Mouse (Mus musculus) embryonic facial prominence, embryonic 15.5 days (tissue): ENCODE results near the gene Aoc2. TPM values are rescaled to one million over a fixed set of nuclear protein-coding genes. Genes with fewer than 3 reads are reported as not detected.
A peak's percentile ranks its signal among the peaks of the same experiment; 100 is the strongest.

ENCODE experiments used
- ATAC-seq: fragments of 200-750 bp; cut with Nextera tagmentation; 2 replicates; pipeline ENCODE4 v1.8.0; 2017; ENCODE audit warnings: low read depth, moderate TSS enrichment; ENCODE audit not compliant: insufficient number of reproducible peaks, low FRiP score, low TSS enrichment
- H3K27ac ChIP-seq: fragments of 300-500 bp; sonication (generic); replicated peaks from 2 replicates; pipeline ENCODE4 v1.5.1; 2015; ENCODE audit warnings: mild to moderate bottlenecking, inconsistent platforms
- H3K27me3 ChIP-seq: fragments of 300-500 bp; sonication (generic); 2 replicates; pipeline ENCODE4 v1.6.1; 2015; ENCODE audit warnings: inconsistent platforms
- H3K36me3 ChIP-seq: fragments of 300-500 bp; sonication (generic); 2 replicates; pipeline ENCODE4 v1.6.1; 2015; ENCODE audit warnings: mild to moderate bottlenecking, inconsistent platforms
- H3K4me1 ChIP-seq: fragments of 300-500 bp; sonication (generic); 2 replicates; pipeline ENCODE4 v1.6.1; 2015; ENCODE audit warnings: inconsistent platforms
- H3K4me2 ChIP-seq: fragments of 300-500 bp; sonication (generic); replicated peaks from 2 replicates; pipeline ENCODE4 v1.6.1; 2015; ENCODE audit warnings: mild to moderate bottlenecking, inconsistent platforms
- H3K4me3 ChIP-seq: fragments of 300-500 bp; sonication (generic); replicated peaks from 2 replicates; pipeline ENCODE4 v1.5.1; 2015; ENCODE audit warnings: mild to moderate bottlenecking, inconsistent platforms
- H3K9ac ChIP-seq: fragments of 300-500 bp; sonication (generic); 2 replicates; pipeline ENCODE4 v1.6.1; 2015; ENCODE audit warnings: inconsistent platforms
- H3K9me3 ChIP-seq: fragments of 300-500 bp; sonication (generic); replicated peaks from 2 replicates; pipeline ENCODE4 v1.6.1; 2016; ENCODE audit warnings: inconsistent platforms
- WGBS: fragments of 180-500 bp; shearing (Covaris S2); methylation state at CpG from one replicate; pipeline ENCODE4 v1.1.7; 2015; 5-methylcytosine and 5-hydroxymethylcytosine counted together
- polyA plus RNA-seq: library from polyadenylated mRNA; unstranded; fragments of >200 nt; fragmentation: Nextera tagmentation; extraction: Ambion mirVana; gene quantifications from 2 replicates; pipeline ENCODE4 v1.2.1, GENCODE M21; 2015

Gene Aoc2
- polyA plus RNA-seq, 1 experiment from 2014 or later = 1.6 TPM

DNA sequence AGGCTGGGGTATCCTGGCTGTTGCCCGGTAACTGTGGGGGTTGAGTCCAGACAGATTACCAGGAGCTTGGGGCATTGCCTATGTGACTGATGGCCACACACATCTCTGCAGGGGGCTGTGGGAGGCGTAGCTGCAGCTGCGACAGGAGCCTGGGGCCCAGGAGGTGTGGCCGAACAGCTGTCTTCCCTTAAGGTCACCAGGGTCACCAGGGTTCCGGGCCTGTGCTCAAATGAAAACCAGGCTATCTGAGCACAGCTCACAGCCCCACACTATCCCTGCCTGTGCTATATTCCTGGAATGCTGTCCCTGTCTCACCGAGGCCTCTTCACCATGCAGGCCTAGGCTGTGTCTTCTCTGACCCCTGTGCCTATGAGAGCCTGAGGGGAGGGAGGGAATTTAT is 9.7 kb downstream of the Aoc2 start:
- no peak overlapping the region for H3K9ac ChIP-seq
- peaks cover 25% of the 10 kb centered on the region for H3K4me1 ChIP-seq
- WGBS = 14% methylated on average over 6 of the region's 6 CpGs

DNA sequence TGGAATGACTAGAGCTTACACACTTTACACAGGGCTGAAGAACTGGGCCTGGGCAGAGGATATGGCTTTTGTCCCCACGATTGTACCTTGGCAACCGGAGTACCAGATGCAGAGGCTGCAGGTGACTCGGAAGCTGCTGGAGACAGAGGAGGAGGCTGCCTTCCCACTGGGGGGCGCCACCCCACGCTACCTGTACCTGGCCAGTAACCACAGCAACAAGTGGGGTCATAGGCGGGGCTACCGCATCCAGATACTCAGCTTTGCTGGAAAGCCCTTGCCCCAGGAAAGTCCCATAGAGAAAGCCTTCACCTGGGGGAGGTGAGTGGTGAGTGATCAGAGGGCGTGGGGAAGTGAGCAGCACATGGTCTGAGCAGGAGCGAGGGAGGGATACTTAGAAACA is 10.8 kb downstream of the Aoc2 start:
- no peak overlapping the region for H3K4me3 ChIP-seq
- H3K27me3 ChIP-seq = no peaks in the 10 kb centered on the region
- no peak overlapping the region for H3K27ac ChIP-seq
- H3K9ac ChIP-seq = no peak overlapping the region
- H3K9me3 ChIP-seq = no peaks in the 10 kb centered on the region
- 81% methylated on average over 9 of the region's 9 CpGs for WGBS
- no peaks in the 10 kb centered on the region for H3K36me3 ChIP-seq
- no peak for ATAC-seq
- peaks cover 22% of the 10 kb centered on the region for H3K4me1 ChIP-seq
- no peak overlapping the region for H3K4me2 ChIP-seq

More for the DNA sequence above, 9.7 kb downstream of the Aoc2 start:
- no peak for ATAC-seq
- H3K27me3 ChIP-seq = no peaks in the 10 kb centered on the region
- H3K4me2 ChIP-seq = no peak overlapping the region
- no peak overlapping the region for H3K27ac ChIP-seq
- no peaks in the 10 kb centered on the region for H3K36me3 ChIP-seq
- H3K4me3 ChIP-seq = no peak overlapping the region
- no peaks in the 10 kb centered on the region for H3K9me3 ChIP-seq

GRCm38 (mm10) chr11:101338123-101338760 is 13.4 kb downstream of the Aoc2 start:
- H3K9ac ChIP-seq = peak overlapping the region; percentile 15; the same call in 1 of the 2 replicates
- H3K4me3 ChIP-seq = peak overlapping the region; percentile 25
- WGBS = under 1% methylated on average over 9 of the region's 9 CpGs
- peak; percentile 52; the same call in 1 of the 2 replicates for ATAC-seq
- no peaks in the 10 kb centered on the region for H3K36me3 ChIP-seq
- H3K4me2 ChIP-seq = peak overlapping the region; percentile 43
- H3K4me1 ChIP-seq = peaks cover 19% of the 10 kb centered on the region
- 0 out of 2 replicates have a peak overlapping the region, but pooled peaks have one; percentile 53 for H3K27ac ChIP-seq
- H3K9me3 ChIP-seq = no peaks in the 10 kb centered on the region
- H3K27me3 ChIP-seq = no peaks in the 10 kb centered on the region

DNA sequence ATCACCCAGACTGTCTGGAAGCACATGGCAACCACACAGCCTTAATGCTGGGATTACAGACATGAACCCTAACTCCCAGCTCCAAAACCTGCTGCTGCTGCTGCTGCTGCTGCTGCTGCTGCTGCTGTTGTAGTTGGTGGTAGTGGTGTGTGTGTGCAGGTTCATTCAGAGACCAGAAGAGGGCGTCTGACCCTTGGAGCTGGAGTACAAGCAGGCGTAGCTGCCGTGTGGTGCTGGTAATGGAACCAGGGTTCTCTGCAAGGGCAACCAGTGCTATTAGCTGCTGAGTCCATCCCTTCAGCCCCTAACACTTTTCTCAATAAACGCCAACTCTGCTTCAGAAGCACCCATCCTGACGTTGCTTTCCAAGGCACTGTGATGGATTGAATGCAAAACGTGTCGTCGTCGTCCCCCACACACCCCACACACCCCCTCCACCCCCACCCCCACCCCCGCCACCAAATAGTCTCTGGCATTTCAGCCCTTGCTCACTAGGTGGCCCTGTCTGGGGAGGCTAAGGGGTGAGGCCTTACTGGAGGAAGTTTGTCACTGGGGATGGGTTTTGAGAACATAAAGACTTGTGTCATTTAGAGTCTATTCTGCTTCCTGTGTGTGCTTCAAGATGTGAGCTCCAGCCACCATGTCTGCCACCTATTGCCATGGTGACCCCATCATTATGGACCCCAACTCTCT is 22.4 kb downstream of the Aoc2 start:
- no peak overlapping the region for H3K4me2 ChIP-seq
- no peak overlapping the region for H3K4me3 ChIP-seq
- H3K9me3 ChIP-seq = no peaks in the 10 kb centered on the region
- H3K27me3 ChIP-seq = no peaks in the 10 kb centered on the region
- no peak overlapping the region for H3K9ac ChIP-seq
- H3K27ac ChIP-seq = no peak overlapping the region
- H3K4me1 ChIP-seq = 0 out of 2 replicates have a peak, but pooled peaks cover 3% of the 10 kb centered on the region
- no peak for ATAC-seq
- H3K36me3 ChIP-seq = no peaks in the 10 kb centered on the region
- WGBS = 73% methylated on average over 10 of the region's 10 CpGs

GRCm38 (mm10) chr11:101348774-101349173 is 23.9 kb downstream of the Aoc2 start:
- WGBS = 44% methylated on average over 7 of the region's 7 CpGs
- no peaks in the 10 kb centered on the region for H3K27me3 ChIP-seq
- no peak overlapping the region for H3K9ac ChIP-seq
- H3K4me2 ChIP-seq = no peak overlapping the region
- H3K9me3 ChIP-seq = no peaks in the 10 kb centered on the region
- no peak for ATAC-seq
- H3K4me3 ChIP-seq = no peak overlapping the region
- 0 out of 2 replicates have a peak, but pooled peaks cover 3% of the 10 kb centered on the region for H3K4me1 ChIP-seq
- no peaks in the 10 kb centered on the region for H3K36me3 ChIP-seq
- H3K27ac ChIP-seq = peak overlapping the region; percentile 68

DNA sequence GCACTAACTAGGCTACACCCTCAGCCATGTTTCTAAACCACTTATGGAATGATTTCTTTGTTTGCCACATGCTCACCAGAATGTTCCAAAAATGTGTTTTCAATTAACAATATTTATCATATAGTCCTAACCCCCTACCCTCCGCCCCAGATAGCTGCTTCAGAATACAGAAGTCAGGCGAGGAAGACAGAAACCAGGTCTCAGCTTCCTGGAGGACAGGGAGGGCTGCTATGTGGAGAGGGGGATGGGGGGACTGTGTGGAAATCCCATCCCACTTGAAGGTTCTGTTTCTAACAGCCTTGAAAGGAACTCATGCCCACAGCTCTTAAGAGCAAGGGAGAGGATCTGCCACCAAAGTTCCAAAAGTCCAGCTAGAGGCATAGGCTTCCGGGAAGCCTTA is 24.4 kb downstream of the Aoc2 start:
- WGBS = 48% methylated on average over 3 of the region's 3 CpGs

GRCm38 (mm10) chr11:101351100-101351720 is 26.3 kb downstream of the Aoc2 start:
- Histone ChIP-seq H3K36me3 (no peaks in the 10 kb centered on the region), H3K4me2 (no peak overlapping the region), H3K27ac (no peak overlapping the region), H3K4me3 (no peak overlapping the region), H3K9ac (no peak overlapping the region), H3K9me3 (no peaks in the 10 kb centered on the region), H3K27me3 (no peaks in the 10 kb centered on the region), H3K4me1 (0 out of 2 replicates have a peak, but pooled peaks cover 3% of the 10 kb centered on the region)
- ATAC-seq = no peak
- 46% methylated on average over 11 of the region's 11 CpGs for WGBS

More for the DNA sequence above, 24.4 kb downstream of the Aoc2 start:
- 0 out of 2 replicates have a peak, but pooled peaks cover 3% of the 10 kb centered on the region for H3K4me1 ChIP-seq
- H3K9ac ChIP-seq = no peak overlapping the region
- peak overlapping the region; percentile 68 for H3K27ac ChIP-seq
- H3K4me3 ChIP-seq = no peak overlapping the region
- no peak for ATAC-seq
- H3K4me2 ChIP-seq = no peak overlapping the region
- H3K36me3 ChIP-seq = no peaks in the 10 kb centered on the region
- H3K27me3 ChIP-seq = no peaks in the 10 kb centered on the region
- no peaks in the 10 kb centered on the region for H3K9me3 ChIP-seq

GRCm38 (mm10) chr11:101351721-101352111 is 26.9 kb downstream of the Aoc2 start:
- H3K4me1 ChIP-seq = 0 out of 2 replicates have a peak, but pooled peaks cover 3% of the 10 kb centered on the region
- no peak overlapping the region for H3K4me3 ChIP-seq
- no peaks in the 10 kb centered on the region for H3K9me3 ChIP-seq
- H3K9ac ChIP-seq = no peak overlapping the region
- 49% methylated on average over 3 of the region's 3 CpGs for WGBS
- no peaks in the 10 kb centered on the region for H3K27me3 ChIP-seq
- no peaks in the 10 kb centered on the region for H3K36me3 ChIP-seq
- no peak overlapping the region for H3K4me2 ChIP-seq
- 0 out of 2 replicates have a peak, but pooled peaks have one; percentile 4 for ATAC-seq
- no peak overlapping the region for H3K27ac ChIP-seq

GRCm38 (mm10) chr11:101353436-101353835 is 28.6 kb downstream of the Aoc2 start:
- Histone ChIP-seq H3K4me3 (no peak overlapping the region), H3K9me3 (no peaks in the 10 kb centered on the region), H3K27ac (no peak overlapping the region), H3K4me2 (no peak overlapping the region), H3K36me3 (no peaks in the 10 kb centered on the region), H3K4me1 (0 out of 2 replicates have a peak, but pooled peaks cover 3% of the 10 kb centered on the region), H3K9ac (no peak overlapping the region), H3K27me3 (no peaks in the 10 kb centered on the region)
- no peak for ATAC-seq
- 85% methylated on average over 12 of the region's 12 CpGs for WGBS

- 80% methylated on average over 5 of the region's 5 CpGs for WGBS
- H3K27ac ChIP-seq = no peak overlapping the region
- no peak overlapping the region for H3K4me2 ChIP-seq
- H3K4me3 ChIP-seq = no peak overlapping the region
- H3K4me1 ChIP-seq = no peaks in the 10 kb centered on the region
- no peaks in the 10 kb centered on the region for H3K27me3 ChIP-seq
- no peak overlapping the region for H3K9ac ChIP-seq
- H3K36me3 ChIP-seq = no peaks in the 10 kb centered on the region
- no peak for ATAC-seq
- no peaks in the 10 kb centered on the region for H3K9me3 ChIP-seq
These were observed 29.7 kb downstream of the Aoc2 start for GRCm38 (mm10) chr11:101354438-101355010.

DNA sequence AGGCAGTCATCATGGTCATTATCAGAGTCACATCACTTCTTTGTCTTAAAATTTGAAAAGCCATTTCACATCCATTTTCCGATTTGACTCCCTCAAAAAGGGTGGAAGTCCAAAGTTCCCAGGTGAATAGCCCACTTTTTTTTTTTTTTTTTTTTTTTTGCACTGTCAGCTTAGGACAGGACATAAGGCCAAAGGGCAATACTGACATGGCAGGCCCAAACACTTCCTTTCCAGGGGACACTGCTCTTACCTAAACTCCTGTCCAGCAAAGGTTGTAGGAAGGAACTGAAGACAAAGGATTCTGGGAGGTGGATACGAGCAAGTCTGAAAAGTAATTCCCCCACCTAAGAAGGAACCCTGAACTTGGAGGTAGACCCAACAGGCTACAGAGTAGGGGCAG is 31.1 kb downstream of the Aoc2 start:
- no peak overlapping the region for H3K27ac ChIP-seq
- WGBS = 83% methylated on average over 2 of the region's 2 CpGs
- no peaks in the 10 kb centered on the region for H3K9me3 ChIP-seq
- no peak for ATAC-seq
- H3K4me1 ChIP-seq = no peaks in the 10 kb centered on the region
- H3K9ac ChIP-seq = no peak overlapping the region
- H3K36me3 ChIP-seq = no peaks in the 10 kb centered on the region
- no peak overlapping the region for H3K4me2 ChIP-seq
- H3K4me3 ChIP-seq = no peak overlapping the region
- no peaks in the 10 kb centered on the region for H3K27me3 ChIP-seq
